Mouse (Mus musculus) ES-Bruce4 (cell line): ENCODE data around the gene Xpc. TPM values are rescaled to one million over a fixed set of nuclear protein-coding genes. Genes with fewer than 3 reads are reported as not detected.
A peak's percentile ranks its signal among the peaks of the same experiment; 100 is the strongest.

Experiments used
- H3K27ac ChIP-seq: 2 replicates; pipeline ENCODE4 v1.5.1; 2012; ENCODE audit warnings: low read length, inconsistent platforms; ENCODE audit not compliant: insufficient read depth
- H3K27me3 ChIP-seq: 2 replicates; pipeline ENCODE4 v1.6.1; 2012; ENCODE audit warnings: mild to moderate bottlenecking, low read length, inconsistent platforms; ENCODE audit not compliant: control insufficient read depth, poor library complexity, insufficient read depth, severe bottlenecking
- H3K36me3 ChIP-seq: 2 replicates; pipeline ENCODE4 v1.6.1; 2012; ENCODE audit warnings: inconsistent platforms, mild to moderate bottlenecking, low read length, moderate library complexity; ENCODE audit not compliant: control insufficient read depth, poor library complexity, insufficient read depth, severe bottlenecking
- H3K4me1 ChIP-seq: one replicate; pipeline ENCODE4 v1.8.1; 2011; ENCODE audit warnings: low read length; ENCODE audit not compliant: control insufficient read depth, insufficient read depth
- H3K4me3 ChIP-seq: 2 replicates; pipeline ENCODE4 v1.5.1; 2011; ENCODE audit warnings: low read depth, mild to moderate bottlenecking, low read length
- H3K9ac ChIP-seq: 2 replicates; pipeline ENCODE4 v1.6.1; 2012; ENCODE audit warnings: low read depth, mild to moderate bottlenecking, inconsistent platforms; ENCODE audit not compliant: poor library complexity, severe bottlenecking
- H3K9me3 ChIP-seq: replicated peaks from 2 replicates; pipeline ENCODE4 v1.6.1; 2012; ENCODE audit warnings: mild to moderate bottlenecking, low read length, inconsistent platforms; ENCODE audit not compliant: control insufficient read depth, poor library complexity, insufficient read depth, severe bottlenecking
- CTCF ChIP-seq: IDR thresholded peaks from one replicate; pipeline ENCODE4 v1.8.1; 2011; ENCODE audit warnings: low read depth, low read length
- EP300 ChIP-seq: IDR thresholded peaks from 2 replicates; pipeline ENCODE4 v1.6.1; 2011; ENCODE audit warnings: low read depth, low read length; ENCODE audit not compliant: insufficient read depth
- POLR2A ChIP-seq: IDR thresholded peaks from one replicate; pipeline ENCODE4 v1.8.1; 2011; ENCODE audit warnings: low read length; ENCODE audit not compliant: insufficient read depth
- polyA plus RNA-seq: library from polyadenylated mRNA; stranded (reverse); fragments of >200 nt; gene quantifications from 2 replicates; pipeline ENCODE4 v1.2.4, GENCODE M21; 2011; ENCODE audit warnings: low read depth; ENCODE audit not compliant: missing spikeins, insufficient read depth, insufficient read length

Gene Xpc
- polyA plus RNA-seq, 1 experiment: 16.5 TPM

DNA sequence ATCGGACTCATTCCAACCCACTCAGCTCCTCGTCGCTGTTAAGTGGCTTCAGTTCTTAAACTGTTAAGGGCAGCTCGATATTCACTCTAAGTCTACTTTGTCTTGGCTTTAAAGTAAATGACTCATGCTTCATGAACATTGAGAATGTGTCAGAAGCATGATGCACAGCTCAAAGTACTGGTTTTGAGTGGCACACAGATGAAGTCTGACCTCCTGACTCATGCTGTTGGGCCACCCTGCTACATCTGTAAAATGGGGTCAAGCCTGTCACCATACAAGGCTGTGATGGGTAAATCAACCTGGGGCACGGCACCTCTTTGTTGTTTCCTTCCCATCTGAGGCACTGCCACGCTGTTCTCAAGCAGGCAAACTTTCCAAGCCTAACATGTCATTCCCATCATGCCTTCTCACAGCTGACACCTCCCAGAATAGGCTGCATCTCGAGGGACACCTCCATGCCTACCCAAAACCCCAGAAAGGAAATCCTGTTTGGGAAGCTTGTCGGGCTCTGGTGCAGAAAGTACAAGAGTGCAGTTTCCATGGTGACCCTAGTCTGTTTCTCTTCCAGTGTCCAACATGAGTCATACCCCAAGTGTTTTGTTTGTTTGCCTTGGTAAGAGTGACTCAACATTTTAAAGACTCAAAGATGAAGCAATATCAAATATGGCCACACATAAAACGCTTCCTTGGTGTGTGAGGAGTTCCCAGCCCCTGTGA lies 27.0 kb downstream of the Xpc start:
- Histone ChIP-seq H3K27me3 (no peaks in the 10 kb centered on the region), H3K36me3 (no peaks in the 10 kb centered on the region; the same call in 1 of the 2 replicates), H3K27ac (no peak overlapping the region), H3K9ac (no peak overlapping the region), H3K4me1 (no peaks in the 10 kb centered on the region), H3K9me3 (no peaks in the 10 kb centered on the region), H3K4me3 (no peak overlapping the region)
- TF ChIP-seq EP300: no peak
- TF ChIP-seq POLR2A: no peak
- no peak for TF ChIP-seq CTCF

DNA sequence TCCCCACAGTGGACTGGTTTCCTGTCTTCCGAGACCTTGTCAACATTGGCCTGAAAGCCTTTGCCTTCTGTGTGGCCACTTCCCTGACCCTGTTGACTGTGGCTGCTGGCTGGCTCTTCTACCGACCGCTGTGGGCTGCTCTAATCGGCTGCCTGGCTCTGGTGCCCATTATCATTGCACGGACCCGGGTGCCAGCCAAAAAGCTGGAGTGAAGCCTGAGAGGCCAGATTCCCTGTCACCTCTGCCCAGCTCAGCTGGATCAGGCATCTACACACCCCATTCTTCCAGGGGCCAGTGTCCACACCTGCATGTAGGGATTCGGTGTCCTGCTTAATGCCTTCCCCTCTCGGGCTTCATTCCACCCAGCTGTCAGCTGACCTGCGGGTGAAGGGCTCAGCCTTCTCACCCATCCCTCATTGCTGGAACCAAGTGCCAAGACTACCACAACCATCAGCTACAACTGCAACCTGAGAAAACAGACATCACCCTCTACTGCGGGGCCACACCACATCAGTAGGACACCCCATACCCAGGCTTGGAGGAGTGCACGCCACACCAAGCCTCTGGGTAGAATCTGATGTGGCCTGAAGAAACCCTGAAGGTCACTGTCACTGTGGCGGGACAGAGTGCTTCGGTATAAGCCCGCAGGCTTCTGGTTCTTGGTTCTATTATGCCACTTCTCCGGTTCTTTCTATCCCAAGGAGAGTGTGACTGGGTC lies 28.8 kb downstream of the Xpc start:
- no peaks in the 10 kb centered on the region for H3K9me3 ChIP-seq
- TF ChIP-seq POLR2A (no peak), EP300 (no peak), CTCF (no peak)
- no peak overlapping the region for H3K27ac ChIP-seq
- H3K9ac ChIP-seq: no peak overlapping the region
- H3K4me3 ChIP-seq: no peak overlapping the region
- H3K27me3 ChIP-seq: no peaks in the 10 kb centered on the region
- no peaks in the 10 kb centered on the region; the same call in 1 of the 2 replicates for H3K36me3 ChIP-seq
- H3K4me1 ChIP-seq: no peaks in the 10 kb centered on the region

DNA sequence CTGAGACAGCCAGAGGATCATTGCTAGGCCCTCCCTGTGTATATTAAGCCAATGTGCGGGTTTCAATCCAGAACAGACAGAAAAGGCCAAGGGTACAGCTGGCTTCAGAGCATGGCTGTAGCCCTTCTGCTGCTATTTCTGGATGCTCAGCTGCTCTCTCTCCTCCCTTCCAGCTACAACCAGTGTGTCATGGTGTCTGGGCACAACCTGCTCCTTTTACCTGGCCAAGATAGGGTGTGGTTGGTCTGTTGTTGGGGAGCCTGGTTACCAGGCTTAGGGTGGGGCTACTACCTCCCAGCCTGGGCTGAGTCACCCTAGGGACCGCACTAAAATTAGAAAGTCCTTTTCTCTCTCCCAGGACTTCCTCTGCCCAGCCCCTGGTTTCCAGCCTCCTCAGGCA lies 32.3 kb downstream of the Xpc start:
- peaks cover 3% of the 10 kb centered on the region for H3K36me3 ChIP-seq
- no peaks in the 10 kb centered on the region for H3K4me1 ChIP-seq
- H3K27me3 ChIP-seq: no peaks in the 10 kb centered on the region
- no peaks in the 10 kb centered on the region for H3K9me3 ChIP-seq
- no peak overlapping the region for H3K9ac ChIP-seq
- H3K4me3 ChIP-seq: no peak overlapping the region
- TF ChIP-seq POLR2A (no peak), EP300 (no peak), CTCF (no peak)
- no peak overlapping the region for H3K27ac ChIP-seq

DNA sequence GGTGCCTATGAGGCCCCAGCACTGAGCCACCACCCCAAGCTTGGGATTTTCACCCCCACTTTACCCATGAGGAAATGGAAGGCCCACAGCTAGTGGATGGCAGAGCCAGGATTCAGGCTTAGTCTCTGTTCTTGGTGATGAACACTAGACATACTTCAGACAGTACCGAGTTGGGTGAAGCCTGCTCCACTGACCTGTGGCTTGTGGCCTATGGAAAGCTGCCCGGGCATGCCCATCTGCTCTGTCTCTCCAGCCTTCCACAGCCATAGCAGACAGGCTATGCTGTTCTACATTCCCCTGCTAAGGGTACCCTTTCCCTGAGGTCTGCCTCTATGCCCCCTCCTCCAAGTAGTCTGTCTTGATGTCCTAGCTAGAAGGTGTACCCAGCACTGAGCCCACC lies 39.1 kb downstream of the Xpc start:
- TF ChIP-seq POLR2A: no peak
- peak; percentile 38; the same call in 1 of the 2 replicates for TF ChIP-seq EP300
- Histone ChIP-seq H3K36me3 (peaks cover 3% of the 10 kb centered on the region), H3K4me3 (no peak overlapping the region), H3K27me3 (no peaks in the 10 kb centered on the region), H3K27ac (no peak overlapping the region), H3K4me1 (peaks cover 3% of the 10 kb centered on the region), H3K9ac (peak overlapping the region; percentile 8; the same call in 1 of the 2 replicates), H3K9me3 (no peaks in the 10 kb centered on the region)

DNA sequence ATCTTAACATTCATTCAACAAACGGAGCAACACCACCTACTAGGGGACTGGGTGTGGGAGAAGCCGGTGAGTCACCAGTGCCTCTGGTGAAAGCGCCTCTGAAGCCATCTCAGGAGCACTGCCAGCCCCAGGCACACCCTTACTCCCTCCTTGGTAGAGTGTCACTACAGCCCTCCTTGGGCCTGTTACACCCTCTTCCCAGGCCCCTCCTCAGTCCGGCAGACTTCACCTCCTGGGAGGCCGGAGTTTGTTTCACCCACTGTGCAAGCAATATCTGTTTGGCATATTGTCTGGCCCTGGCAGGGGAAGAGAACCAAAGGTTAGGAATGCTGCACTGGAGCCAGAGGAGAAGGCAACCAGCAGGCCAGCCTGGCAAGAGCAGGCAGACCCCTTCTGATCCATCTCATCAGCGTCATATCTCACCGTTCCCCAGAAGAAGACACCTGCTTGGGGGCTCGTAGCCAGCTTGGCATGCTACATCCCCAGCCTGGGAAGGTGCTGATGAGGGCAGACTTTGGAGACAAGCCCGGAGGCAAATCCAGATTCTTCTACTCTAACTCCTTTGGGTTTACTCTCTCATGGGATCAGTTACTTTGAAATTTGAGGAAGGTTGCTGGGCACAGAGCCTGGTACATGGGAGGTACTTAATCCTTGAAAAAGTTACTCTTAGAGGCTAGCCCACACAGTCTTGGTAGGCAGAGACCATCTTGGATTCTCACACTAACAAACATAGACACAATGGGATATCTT lies 41.1 kb downstream of the Xpc start:
- Histone ChIP-seq H3K27me3 (no peaks in the 10 kb centered on the region), H3K27ac (no peak overlapping the region), H3K9me3 (no peaks in the 10 kb centered on the region), H3K36me3 (peaks cover under 1% of the 10 kb centered on the region), H3K4me1 (peaks cover 3% of the 10 kb centered on the region), H3K9ac (0 out of 2 replicates have a peak overlapping the region, but pooled peaks have one; percentile 20), H3K4me3 (peak overlapping the region; percentile 71)
- TF ChIP-seq EP300 (no peak), CTCF (no peak), POLR2A (no peak)
